8 mouse cellular contexts compared by ENCODE assay signal in the genomic region with DNA sequence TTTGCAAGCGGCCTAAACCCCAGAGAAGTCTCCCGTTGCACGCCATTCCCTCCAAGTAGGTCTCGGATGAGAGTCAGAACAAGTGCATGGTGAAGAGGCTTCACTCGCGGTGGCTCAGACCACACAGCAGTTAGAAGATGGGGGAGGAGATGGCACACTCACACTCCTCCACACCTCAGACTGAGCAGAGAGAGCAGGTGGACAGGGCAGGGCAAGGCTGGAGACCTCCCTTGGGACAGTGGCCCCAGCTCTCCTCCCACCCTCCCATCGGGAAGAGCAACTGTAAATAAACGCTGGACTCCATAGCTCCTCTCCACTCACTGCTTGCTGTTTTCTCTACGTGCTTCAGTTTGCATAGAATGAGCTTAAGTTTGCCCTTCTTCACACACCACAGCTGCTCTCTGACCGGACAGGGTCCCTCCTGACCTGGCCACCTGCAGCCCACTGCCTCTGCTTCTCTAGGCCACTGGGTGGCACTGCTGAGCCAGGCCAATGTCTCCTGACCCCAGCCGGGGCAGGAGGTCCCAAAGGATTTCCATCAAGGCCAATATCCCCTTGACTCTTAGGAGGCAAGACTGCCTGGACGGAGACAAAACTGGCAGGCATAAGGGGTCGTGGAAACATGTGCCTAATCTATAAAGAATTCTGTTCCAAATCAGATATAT. TPM values are rescaled to one million over a fixed set of nuclear protein-coding genes. Genes with fewer than 3 reads are reported as not detected.
DNase-seq lines count a peak whose midpoint lies in the region; ATAC-seq and TF ChIP-seq lines count a peak whose summit lies in the region.

No protein-coding gene starts in this region.

- 0 out of 2 replicates have a peak, but pooled peaks have one; percentile 37 for ATAC-seq in forebrain, embryonic 14.5 days
- peak; percentile 62 for ATAC-seq in liver, postnatal 0 days
- peak; percentile 29; the same call in 1 of the 2 replicates for ATAC-seq in neural tube, embryonic 12.5 days (ENCODE audit: low FRiP score, low read depth)

- no peaks in the 10 kb centered on the region for H3K4me1 ChIP-seq in forebrain, embryonic 14.5 days (ENCODE audit: control insufficient read depth, insufficient read depth, low read length)
- no peaks in the 10 kb centered on the region for H3K4me1 ChIP-seq in liver, postnatal 0 days (ENCODE audit: insufficient read depth)
- H3K4me1 ChIP-seq in neural tube, embryonic 12.5 days = 0 out of 2 replicates have a peak, but pooled peaks cover 5% of the 10 kb centered on the region

- H3K36me3 ChIP-seq in forebrain, embryonic 14.5 days (ENCODE audit: control insufficient read depth, insufficient read depth, low read length) = peaks cover 43% of the 10 kb centered on the region
- peaks cover 36% of the 10 kb centered on the region for H3K36me3 ChIP-seq in liver, postnatal 0 days (replicated peaks; ENCODE audit: insufficient read depth, low read length)
- H3K36me3 ChIP-seq in neural tube, embryonic 12.5 days = peaks cover 38% of the 10 kb centered on the region

- peak; percentile 35 for DNase-seq in right cerebral cortex, postnatal 14 days
- no peak for DNase-seq in right cerebral cortex, postnatal 36 days (ENCODE audit: low spot score in 2 of 2)
- peak; percentile 48 for DNase-seq in brain, embryonic 14.5 days (ENCODE audit: low read depth)
- DNase-seq in forebrain, embryonic 14.5 days (ENCODE audit: low spot score) = peak; percentile 38
- DNase-seq in induced T-regulatory cell, adult 2 months (ENCODE audit: low read depth) = peak; percentile 65
- DNase-seq in liver, postnatal 0 days = peak; percentile 69
- peak; percentile 63 for DNase-seq in urinary bladder, postnatal 25 days (ENCODE audit: low spot score)

- no peak overlapping the region for H3K9ac ChIP-seq in forebrain, embryonic 14.5 days (ENCODE audit: low read length)
- no peak overlapping the region for H3K9ac ChIP-seq in liver, postnatal 0 days (replicated peaks)
- no peak overlapping the region for H3K9ac ChIP-seq in neural tube, embryonic 12.5 days

- H3K27me3 ChIP-seq in forebrain, embryonic 14.5 days (replicated peaks; ENCODE audit: control insufficient read depth, insufficient read depth, low read length) = no peaks in the 10 kb centered on the region
- H3K27me3 ChIP-seq in liver, postnatal 0 days (ENCODE audit: insufficient read depth, low read length) = no peaks in the 10 kb centered on the region
- H3K27me3 ChIP-seq in neural tube, embryonic 12.5 days (replicated peaks) = no peaks in the 10 kb centered on the region

- H3K4me3 ChIP-seq in forebrain, embryonic 14.5 days (ENCODE audit: low read depth, low read length) = no peak overlapping the region
- H3K4me3 ChIP-seq in liver, postnatal 0 days (ENCODE audit: low read depth, low read length) = no peak overlapping the region
- H3K4me3 ChIP-seq in neural tube, embryonic 12.5 days = no peak overlapping the region

- TF ChIP-seq POLR2A in brain, embryonic 14.5 days (IDR thresholded peaks at IDR 0.05; ENCODE audit: borderline replicate concordance, extremely low read depth, insufficient read depth, insufficient read length, poor library complexity, severe bottlenecking) = no peak

- TF ChIP-seq EP300 in liver, postnatal 0 days (IDR thresholded peaks at IDR 0.05; ENCODE audit: low read depth) = no peak

- no peaks in the 10 kb centered on the region for H3K9me3 ChIP-seq in forebrain, embryonic 14.5 days (replicated peaks; ENCODE audit: control insufficient read depth, low read length)
- no peaks in the 10 kb centered on the region for H3K9me3 ChIP-seq in liver, postnatal 0 days (ENCODE audit: low read length)
- H3K9me3 ChIP-seq in neural tube, embryonic 12.5 days = no peaks in the 10 kb centered on the region

- WGBS in forebrain, embryonic 14.5 days = 55% methylated on average over 13 of the region's 13 CpGs
- WGBS in liver, postnatal 0 days (ENCODE audit: insufficient replicate concordance) = 52% methylated on average over 13 of the region's 13 CpGs
- WGBS in neural tube, embryonic 12.5 days = 55% methylated on average over 13 of the region's 13 CpGs

- TF ChIP-seq CTCF in brain, embryonic 14.5 days (IDR thresholded peaks at IDR 0.05; ENCODE audit: borderline replicate concordance, extremely low read depth, insufficient read depth, insufficient read length) = peak; percentile 87
- peak; percentile 96 for TF ChIP-seq CTCF in liver, postnatal 0 days (IDR thresholded peaks at IDR 0.05; ENCODE audit: low read depth)

- H3K27ac ChIP-seq in forebrain, embryonic 14.5 days (ENCODE audit: low read depth, low read length) = no peak overlapping the region
- no peak overlapping the region for H3K27ac ChIP-seq in liver, postnatal 0 days (ENCODE audit: low read depth)
- H3K27ac ChIP-seq in neural tube, embryonic 12.5 days = no peak overlapping the region

- H3K4me2 ChIP-seq in forebrain, embryonic 14.5 days (ENCODE audit: low read length) = no peak overlapping the region
- H3K4me2 ChIP-seq in liver, postnatal 0 days (ENCODE audit: low read depth, low read length) = no peak overlapping the region
- no peak overlapping the region for H3K4me2 ChIP-seq in neural tube, embryonic 12.5 days (replicated peaks)

RNA-seq across cellular contexts. Expression of gene Atp2a3, which starts 34.6 kb away (rescaled TPM):
- 1.0 and 1.4 TPM in 2 replicates for polyA plus RNA-seq in brain, embryonic 14.5 days (2012; rRNA removed)
- polyA plus RNA-seq in forebrain, embryonic 14.5 days (2014; fragmentation: Nextera tagmentation; extraction: Ambion mirVana) = 0.43 and 0.74 TPM in 2 replicates
- 13.5 and 14.6 TPM in 2 replicates for polyA plus RNA-seq in liver, postnatal 0 days (2015; fragmentation: Nextera tagmentation; extraction: Ambion mirVana)
- 1.2 and 1.3 TPM in 2 replicates for polyA plus RNA-seq in neural tube, embryonic 12.5 days (2016; fragmentation: Nextera tagmentation; extraction: Ambion mirVana)

Comparison
In these comparisons a context has a peak if more than half of its experiments do, and no peak if none do; other contexts are left out.
1. DNase-seq: peak in right cerebral cortex, postnatal 14 days (single experiment), brain, embryonic 14.5 days (single experiment), forebrain, embryonic 14.5 days (single experiment), induced T-regulatory cell, adult 2 months (single experiment), liver, postnatal 0 days (single experiment) and urinary bladder, postnatal 25 days (single experiment); none in right cerebral cortex, postnatal 36 days (0 of 2).
2. Peak in every context shown above with its lines, with median percentiles within 50 percentile points of each other: ATAC-seq.